Mouse (Mus musculus): ENCODE data around the gene Plscr4.

DNA sequence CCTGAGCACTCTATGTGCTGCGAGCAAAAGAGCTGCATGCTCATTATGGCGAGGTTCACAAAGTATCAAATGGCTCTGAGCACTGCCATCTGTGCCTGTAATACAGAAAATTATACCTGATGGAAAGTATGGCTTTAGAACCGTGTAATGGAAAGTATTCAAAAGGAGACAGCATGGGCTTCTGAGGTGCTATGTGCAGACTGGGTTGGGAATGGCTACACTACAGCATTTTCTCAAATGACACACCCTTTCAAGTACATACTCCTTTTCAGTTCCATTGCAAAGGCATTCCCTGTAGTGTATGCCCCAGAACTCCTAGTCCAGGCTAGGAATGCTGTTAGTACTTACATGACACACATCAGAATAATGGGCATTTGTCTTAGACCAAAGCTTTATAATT lies 72.9 kb downstream of the Plscr4 start:
- no peak for TF ChIP-seq POLR2A (IDR thresholded peaks at IDR 0.05; ENCODE audit: control insufficient read depth in 1 of 2, insufficient read depth in 1 of 2, low read depth in 1 of 2, low read length in 2 of 2, poor library complexity in 1 of 2)
- no peak for TF ChIP-seq GABPA (IDR thresholded peaks at IDR 0.05; ENCODE audit: low read depth, low read length)
- no peak for TF ChIP-seq CTCF (IDR thresholded peaks at IDR 0.05 in 2 of 3, conservative IDR thresholded peaks at IDR 0.05 in 1 of 3; ENCODE audit: control insufficient read depth in 1 of 3, insufficient read depth in 1 of 3, low read depth in 2 of 3, low read length in 3 of 3, poor library complexity in 1 of 3, severe bottlenecking in 1 of 3)
- TF ChIP-seq JUND (IDR thresholded peaks at IDR 0.05; ENCODE audit: low read depth, low read length), result no peak
- TF ChIP-seq TCF12 (IDR thresholded peaks at IDR 0.05; ENCODE audit: low read depth, low read length), result no peak
- TF ChIP-seq MAX (IDR thresholded peaks at IDR 0.05; ENCODE audit: low read length), result no peak
- TF ChIP-seq ZC3H11A (IDR thresholded peaks at IDR 0.05; ENCODE audit: low read depth, low read length), result no peak
- TF ChIP-seq NELFE (IDR thresholded peaks at IDR 0.05; ENCODE audit: low read depth, low read length), result no peak
- no peak for TF ChIP-seq MEF2A (IDR thresholded peaks at IDR 0.05; ENCODE audit: extremely low read depth, insufficient replicate concordance, low read depth, low read length, poor library complexity, severe bottlenecking)
